Mouse (Mus musculus) bone marrow, adult 2 months (tissue): ENCODE data around the gene Sult6b2.

Experiments used
- CTCF ChIP-seq: fragments of 200-500 bp; IDR thresholded peaks from 2 replicates; pipeline ENCODE4 v1.5.1; 2011; ENCODE audit warnings: low read length, control low read depth; ENCODE audit not compliant: control insufficient read depth, insufficient read depth
- POLR2A ChIP-seq: fragments of 200-500 bp; IDR thresholded peaks from 2 replicates; pipeline ENCODE4 v1.6.1; 2011; ENCODE audit warnings: low read depth, mild to moderate bottlenecking, control low read depth, low read length, borderline replicate concordance; ENCODE audit not compliant: control insufficient read depth

GRCm38 (mm10) chr6:142810239-142810638, 5.9 kb upstream of the Sult6b2 start:
- TF ChIP-seq CTCF (no peak), POLR2A (no peak)
